Mouse (Mus musculus) stomach, postnatal 0 days (tissue): ENCODE measurements around the gene Oxnad1.

Experiments
- CTCF ChIP-seq: IDR thresholded peaks from 2 replicates; pipeline ENCODE4 v1.5.1; 2016; ENCODE audit warnings: antibody characterized with exemption, low read depth, mild to moderate bottlenecking, moderate library complexity
- EP300 ChIP-seq: optimal IDR thresholded peaks from 2 replicates; pipeline ENCODE3; 2016; ENCODE audit warnings: antibody characterized with exemption

- TF ChIP-seq CTCF (no peak), EP300 (no peak)
Observed at GRCm38 (mm10) chr14:32145809-32146511, 60.8 kb downstream of the Oxnad1 start.
